Mouse (Mus musculus) lung, embryonic 15.5 days (tissue): ENCODE results near the gene Pdzk1. TPM values are rescaled to one million over a fixed set of nuclear protein-coding genes. Genes with fewer than 3 reads are reported as not detected.

Source experiments
- ATAC-seq: fragments of 200-750 bp; cut with Nextera tagmentation; 2 replicates; pipeline ENCODE4 v1.8.0; 2017; ENCODE audit warnings: moderate number of reproducible peaks, borderline replicate concordance; ENCODE audit not compliant: low FRiP score, low TSS enrichment; ENCODE audit errors: extremely low read depth
- H3K27ac ChIP-seq: fragments of 300-500 bp; sonication (generic); 2 replicates; pipeline ENCODE4 v1.5.1; 2015; ENCODE audit warnings: moderate library complexity, mild to moderate bottlenecking, inconsistent platforms
- H3K27me3 ChIP-seq: fragments of 300-500 bp; sonication (generic); 2 replicates; pipeline ENCODE4 v1.6.1; 2015; ENCODE audit warnings: inconsistent platforms
- H3K36me3 ChIP-seq: fragments of 300-500 bp; sonication (generic); 2 replicates; pipeline ENCODE4 v1.6.1; 2015; ENCODE audit warnings: inconsistent platforms
- H3K4me1 ChIP-seq: fragments of 300-500 bp; sonication (generic); 2 replicates; pipeline ENCODE4 v1.6.1; 2015; ENCODE audit warnings: inconsistent platforms
- H3K4me2 ChIP-seq: fragments of 300-500 bp; sonication (generic); 2 replicates; pipeline ENCODE4 v1.6.1; 2015; ENCODE audit warnings: inconsistent platforms, mild to moderate bottlenecking, moderate library complexity
- H3K4me3 ChIP-seq: fragments of 300-500 bp; sonication (generic); 2 replicates; pipeline ENCODE4 v1.5.1; 2015; ENCODE audit warnings: mild to moderate bottlenecking, inconsistent platforms
- H3K9ac ChIP-seq: fragments of 300-500 bp; sonication (generic); 2 replicates; pipeline ENCODE4 v1.6.1; 2015; ENCODE audit warnings: inconsistent platforms
- H3K9me3 ChIP-seq: fragments of 300-500 bp; sonication (generic); 2 replicates; pipeline ENCODE4 v1.6.1; 2016; ENCODE audit warnings: inconsistent platforms
- WGBS: fragments of 180-500 bp; shearing (Covaris S2); methylation state at CpG from one replicate; pipeline ENCODE4 v1.1.7; 2015; 5-methylcytosine and 5-hydroxymethylcytosine counted together
- polyA plus RNA-seq: library from polyadenylated mRNA; unstranded; fragments of >200 nt; fragmentation: Nextera tagmentation; extraction: Ambion mirVana; gene quantifications from 2 replicates; pipeline ENCODE4 v1.2.1, GENCODE M21; 2015

Pdzk1 gene
- polyA plus RNA-seq, 1 experiment from 2014 or later, result 0.42 TPM

DNA sequence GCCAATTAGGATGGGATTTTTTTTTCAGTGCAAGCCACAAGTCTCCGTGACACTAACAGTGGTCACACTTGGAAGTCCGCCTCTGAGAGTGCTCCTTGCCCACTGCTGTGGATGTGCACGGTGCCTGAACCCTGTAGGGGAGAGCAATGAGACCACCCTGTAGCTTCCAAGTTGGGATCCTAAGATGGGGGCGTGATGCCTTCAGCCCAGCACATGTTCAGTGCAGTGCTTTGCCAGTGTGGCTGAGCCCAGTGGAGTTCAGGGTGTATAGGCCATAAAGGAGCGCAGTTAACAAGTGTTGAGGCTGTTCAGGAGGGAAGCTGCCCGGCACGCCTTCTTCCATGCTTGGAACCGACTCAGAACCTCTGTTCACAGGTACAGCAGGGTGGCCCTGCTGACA is 39.5 kb downstream of the Pdzk1 start:
- Histone ChIP-seq H3K4me1 (no peaks in the 10 kb centered on the region), H3K4me3 (no peak overlapping the region), H3K4me2 (no peak overlapping the region), H3K9me3 (no peaks in the 10 kb centered on the region), H3K9ac (no peak overlapping the region), H3K36me3 (peaks cover 34% of the 10 kb centered on the region), H3K27me3 (no peaks in the 10 kb centered on the region), H3K27ac (no peak overlapping the region)
- 89% methylated on average over 8 of the region's 8 CpGs for WGBS
- ATAC-seq, result no peak

DNA sequence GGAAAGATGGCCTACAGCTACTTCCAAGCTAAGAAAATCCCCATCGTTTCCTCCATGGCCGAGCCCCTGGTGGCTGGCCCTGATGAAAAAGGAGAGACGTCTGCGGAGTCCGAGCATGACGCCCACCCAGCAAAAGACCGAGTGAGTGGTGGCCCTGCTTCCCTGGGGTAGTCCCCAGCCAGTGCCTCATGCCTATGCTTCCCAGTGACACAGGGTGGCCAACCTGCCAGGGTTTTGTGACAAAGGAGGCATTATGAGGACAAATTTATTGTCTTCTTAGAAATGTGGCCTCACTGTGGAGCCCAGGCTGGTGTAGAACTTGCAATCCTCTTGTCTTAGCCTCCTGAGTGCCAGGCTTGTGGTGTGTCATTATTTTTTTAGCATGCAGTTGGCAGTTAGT is 40.0 kb downstream of the Pdzk1 start:
- peaks cover 38% of the 10 kb centered on the region for H3K36me3 ChIP-seq
- no peak overlapping the region for H3K4me2 ChIP-seq
- H3K4me1 ChIP-seq, result no peaks in the 10 kb centered on the region
- H3K9ac ChIP-seq, result no peak overlapping the region
- H3K4me3 ChIP-seq, result no peak overlapping the region
- H3K9me3 ChIP-seq, result no peaks in the 10 kb centered on the region
- no peak overlapping the region for H3K27ac ChIP-seq
- 97% methylated on average over 7 of the region's 7 CpGs for WGBS
- no peaks in the 10 kb centered on the region for H3K27me3 ChIP-seq
- ATAC-seq, result no peak

DNA sequence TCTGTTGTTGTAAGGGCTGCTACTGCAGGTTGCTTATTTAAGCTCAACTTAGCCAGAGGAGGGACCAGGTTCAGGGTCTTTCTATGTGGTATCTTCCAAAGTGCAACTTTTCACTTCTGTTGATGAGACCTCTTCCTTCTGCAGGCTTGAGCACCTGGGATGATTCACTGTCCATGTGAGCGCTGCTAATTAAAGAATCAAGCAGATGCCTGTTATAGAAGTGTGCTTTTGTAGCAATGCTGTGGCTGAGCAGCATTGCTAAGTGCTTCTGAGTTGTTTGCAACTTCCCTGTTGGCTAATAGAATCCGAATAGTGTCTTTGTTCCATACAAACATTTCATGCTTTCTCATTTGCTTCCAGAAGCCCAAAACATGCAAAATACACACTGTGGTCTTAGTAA is 41.2 kb downstream of the Pdzk1 start:
- ATAC-seq, result no peak
- H3K36me3 ChIP-seq, result peaks cover 38% of the 10 kb centered on the region
- no peak overlapping the region for H3K27ac ChIP-seq
- no peaks in the 10 kb centered on the region for H3K4me1 ChIP-seq
- H3K4me3 ChIP-seq, result no peak overlapping the region
- H3K27me3 ChIP-seq, result no peaks in the 10 kb centered on the region
- no peak overlapping the region for H3K4me2 ChIP-seq
- 87% methylated on average over 2 of the region's 2 CpGs for WGBS
- no peak overlapping the region for H3K9ac ChIP-seq
- no peaks in the 10 kb centered on the region for H3K9me3 ChIP-seq

DNA sequence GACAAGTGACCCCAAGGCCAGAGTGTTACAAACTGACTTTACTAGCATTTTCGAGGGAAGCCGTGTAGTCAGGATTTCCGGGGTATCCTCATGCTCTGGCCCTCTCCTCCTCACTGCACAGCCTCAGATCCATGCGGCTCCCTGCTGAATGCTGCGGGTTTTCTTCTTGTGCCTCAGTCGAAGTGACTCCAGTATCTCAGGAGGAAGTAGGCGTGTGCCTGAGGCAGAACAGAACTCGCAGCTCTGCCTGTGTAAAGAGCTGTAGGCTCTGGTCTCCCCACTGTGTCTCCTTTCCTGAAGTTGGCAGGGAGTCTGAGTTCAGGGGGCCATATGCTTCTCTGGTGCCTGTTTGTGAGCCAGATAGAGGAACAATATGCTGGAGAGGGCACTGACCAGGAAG is 42.0 kb downstream of the Pdzk1 start:
- no peak overlapping the region for H3K4me2 ChIP-seq
- peaks cover 38% of the 10 kb centered on the region for H3K36me3 ChIP-seq
- no peak overlapping the region for H3K27ac ChIP-seq
- no peaks in the 10 kb centered on the region for H3K4me1 ChIP-seq
- no peak for ATAC-seq
- no peak overlapping the region for H3K4me3 ChIP-seq
- no peaks in the 10 kb centered on the region for H3K9me3 ChIP-seq
- WGBS, result 83% methylated on average over 8 of the region's 8 CpGs
- no peak overlapping the region for H3K9ac ChIP-seq
- no peaks in the 10 kb centered on the region for H3K27me3 ChIP-seq

DNA sequence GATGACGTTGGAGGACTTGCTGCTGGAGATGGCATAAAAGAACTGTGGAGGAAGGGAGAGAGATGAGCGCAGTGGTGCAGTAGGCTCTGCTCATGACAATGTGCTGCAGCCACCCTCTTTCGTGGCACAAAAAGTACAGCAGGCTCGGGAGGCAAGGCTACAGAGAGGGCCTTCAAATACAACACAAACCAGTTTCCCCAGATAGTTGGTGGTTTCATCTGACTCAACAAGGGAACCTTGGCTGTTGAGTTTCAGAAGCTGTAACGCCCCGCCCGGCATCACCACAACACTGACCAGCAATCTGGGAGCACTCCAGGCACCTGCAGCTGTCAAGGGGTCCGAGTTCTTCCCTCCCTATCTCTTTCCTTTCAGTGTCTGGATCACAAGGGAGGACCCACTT is 43.4 kb downstream of the Pdzk1 start:
- Histone ChIP-seq H3K27me3 (no peaks in the 10 kb centered on the region), H3K4me1 (no peaks in the 10 kb centered on the region), H3K9ac (no peak overlapping the region), H3K27ac (no peak overlapping the region), H3K36me3 (peaks cover 38% of the 10 kb centered on the region), H3K4me2 (no peak overlapping the region), H3K4me3 (no peak overlapping the region), H3K9me3 (no peaks in the 10 kb centered on the region)
- no peak for ATAC-seq
- WGBS, result 91% methylated on average over 8 of the region's 8 CpGs

DNA sequence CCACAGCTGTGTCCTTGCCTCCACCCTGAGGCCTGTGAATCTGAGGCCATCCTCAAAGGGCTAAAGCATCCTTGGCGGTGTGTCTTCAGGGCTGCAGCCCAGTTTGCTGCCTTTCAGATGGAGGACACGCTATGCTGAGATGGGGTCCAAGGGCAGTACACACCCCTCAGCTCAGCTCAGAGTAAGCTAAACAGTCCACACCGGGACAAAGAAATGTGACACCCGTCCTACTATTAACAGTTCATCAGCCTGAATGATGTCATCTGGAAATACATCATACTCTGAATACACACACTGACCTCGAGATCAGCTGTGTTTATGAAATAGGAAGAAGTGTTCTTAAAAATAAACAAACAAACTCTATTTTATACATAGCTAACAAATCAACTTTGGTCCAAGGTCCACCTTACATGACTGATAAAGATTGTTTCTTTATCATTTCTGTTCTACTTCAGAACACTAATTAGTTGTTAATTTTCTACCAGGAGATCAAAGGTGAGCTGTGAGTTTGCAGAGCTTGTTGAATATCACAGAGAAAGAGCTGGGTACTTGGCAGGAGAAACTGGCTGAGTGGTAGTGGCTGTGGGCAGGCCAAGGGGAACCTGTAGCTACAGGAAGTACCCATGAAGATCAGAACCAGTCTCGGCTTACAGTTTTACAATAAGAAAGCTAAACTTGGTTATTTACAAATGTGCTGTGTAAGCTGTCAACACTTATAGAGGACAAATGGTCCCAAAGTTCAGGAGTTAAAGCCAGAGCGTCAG is 45.9 kb downstream of the Pdzk1 start:
- Histone ChIP-seq H3K9ac (no peak overlapping the region), H3K27me3 (no peaks in the 10 kb centered on the region), H3K4me1 (no peaks in the 10 kb centered on the region), H3K4me3 (no peak overlapping the region), H3K36me3 (peaks cover 46% of the 10 kb centered on the region), H3K27ac (no peak overlapping the region), H3K4me2 (no peak overlapping the region), H3K9me3 (no peaks in the 10 kb centered on the region)
- ATAC-seq, result no peak
- WGBS, result 46% methylated on average over 7 of the region's 7 CpGs

DNA sequence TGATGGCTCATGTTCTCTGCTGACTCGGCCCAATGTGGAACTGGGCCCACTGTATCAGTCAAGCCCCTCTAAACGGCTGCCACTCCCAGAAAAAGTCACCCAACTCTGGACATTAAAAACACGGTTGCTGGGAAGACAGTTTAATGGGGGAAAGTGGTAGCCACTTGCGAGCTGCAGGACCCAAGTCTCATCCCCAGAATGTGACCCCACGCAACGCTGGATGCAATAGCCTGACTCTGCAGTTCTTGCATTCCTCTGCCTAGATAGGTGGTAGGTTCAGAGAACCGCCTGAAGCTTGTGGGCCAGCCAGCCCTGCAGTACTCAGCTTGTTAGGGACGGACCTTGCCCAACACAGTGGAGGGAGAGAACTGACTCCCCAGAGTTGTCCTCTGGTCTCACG is 50.5 kb downstream of the Pdzk1 start:
- ATAC-seq, result no peak
- no peaks in the 10 kb centered on the region for H3K9me3 ChIP-seq
- no peaks in the 10 kb centered on the region for H3K4me1 ChIP-seq
- no peak overlapping the region for H3K4me3 ChIP-seq
- H3K36me3 ChIP-seq, result peaks cover 22% of the 10 kb centered on the region
- H3K27ac ChIP-seq, result no peak overlapping the region
- no peak overlapping the region for H3K9ac ChIP-seq
- no peak overlapping the region for H3K4me2 ChIP-seq
- WGBS, result 83% methylated on average over 9 of the region's 9 CpGs
- no peaks in the 10 kb centered on the region for H3K27me3 ChIP-seq

DNA sequence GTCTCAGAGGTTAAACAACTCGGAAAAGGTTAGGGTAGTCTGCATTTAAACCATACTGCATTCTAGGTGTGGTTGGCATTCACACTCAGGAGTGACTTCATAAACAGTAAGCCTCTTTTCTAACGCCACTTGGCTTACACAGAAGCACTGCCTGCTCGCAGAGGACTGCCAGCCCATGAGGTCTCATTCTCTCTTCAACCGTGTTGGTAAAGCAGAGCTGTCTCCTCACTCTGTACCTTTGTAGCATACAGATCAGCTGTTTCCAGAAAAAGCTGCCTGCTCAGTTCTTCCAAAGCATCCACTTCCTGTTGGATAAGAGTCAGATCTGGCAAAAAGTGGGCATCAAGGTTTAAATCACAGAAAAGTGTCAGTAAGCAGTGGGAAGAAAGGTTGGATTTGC is 51.3 kb downstream of the Pdzk1 start:
- Histone ChIP-seq H3K4me3 (no peak overlapping the region), H3K4me1 (no peaks in the 10 kb centered on the region), H3K27me3 (no peaks in the 10 kb centered on the region), H3K9ac (no peak overlapping the region), H3K9me3 (no peaks in the 10 kb centered on the region), H3K27ac (no peak overlapping the region), H3K36me3 (peaks cover 22% of the 10 kb centered on the region; the same call in 1 of the 2 replicates), H3K4me2 (no peak overlapping the region)
- 78% methylated on average over 4 of the region's 4 CpGs for WGBS
- ATAC-seq, result no peak

DNA sequence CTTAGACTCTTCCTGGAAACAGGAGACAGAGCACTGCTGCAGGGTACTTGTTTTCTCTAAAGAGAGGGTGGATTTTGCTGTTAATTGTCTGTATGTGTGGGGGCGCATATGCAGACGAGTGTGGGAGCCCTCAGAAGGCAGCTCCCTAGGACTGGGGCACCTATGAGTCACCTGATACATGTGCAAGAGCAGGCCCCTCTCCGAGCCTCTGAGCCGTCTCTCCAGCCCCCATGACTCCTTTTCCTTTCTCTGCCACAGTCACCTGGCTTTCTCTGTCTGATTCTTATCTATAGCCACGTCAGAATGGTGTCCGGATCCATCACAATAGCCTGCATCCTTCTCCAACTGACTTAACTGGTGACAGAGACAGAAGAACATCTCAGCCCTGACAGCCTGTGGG is 52.5 kb downstream of the Pdzk1 start:
- Histone ChIP-seq H3K27me3 (no peaks in the 10 kb centered on the region), H3K4me2 (no peak overlapping the region), H3K9me3 (no peaks in the 10 kb centered on the region), H3K27ac (no peak overlapping the region), H3K9ac (no peak overlapping the region), H3K36me3 (peaks cover 22% of the 10 kb centered on the region; the same call in 1 of the 2 replicates), H3K4me3 (no peak overlapping the region), H3K4me1 (no peaks in the 10 kb centered on the region)
- WGBS, result 69% methylated on average over 6 of the region's 6 CpGs
- no peak for ATAC-seq

DNA sequence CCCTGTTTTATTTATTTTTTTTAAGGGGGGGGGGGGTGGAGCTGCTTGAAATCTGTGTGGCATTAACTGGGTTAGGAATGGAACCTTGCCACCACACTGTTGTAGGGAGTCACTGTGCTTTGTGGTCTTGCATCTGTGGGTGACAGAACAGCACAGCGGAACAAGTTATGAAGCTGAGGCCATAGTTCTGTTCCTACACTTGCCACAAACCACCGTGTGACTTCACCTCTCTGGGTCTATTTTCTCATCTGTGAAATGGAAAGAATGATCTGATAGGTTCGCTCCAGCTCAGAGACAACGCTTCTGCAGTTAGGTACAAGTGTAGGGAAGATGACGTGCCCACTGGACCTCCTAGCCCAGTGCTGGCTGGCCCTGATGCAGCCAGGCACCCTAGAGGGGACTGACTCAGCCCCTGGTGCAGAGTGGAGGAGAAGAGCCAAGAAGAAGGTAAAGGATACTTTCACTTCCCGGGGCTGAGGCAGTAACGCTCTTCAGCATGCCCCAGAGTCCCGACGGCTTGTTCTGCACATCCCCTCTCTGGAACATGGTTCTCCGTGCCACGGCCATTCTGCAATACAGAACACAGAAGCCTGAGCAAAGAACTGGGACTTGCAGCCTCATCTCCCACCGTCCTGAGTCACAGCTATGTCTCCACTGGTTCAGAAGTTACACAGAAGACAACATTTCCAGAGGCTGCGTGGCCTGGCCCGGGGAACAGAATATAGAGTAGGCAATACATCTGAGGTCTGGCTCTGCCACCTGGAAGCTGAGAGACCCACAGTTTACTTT is 53.2 kb downstream of the Pdzk1 start:
- Histone ChIP-seq H3K9ac (no peak overlapping the region), H3K4me1 (no peaks in the 10 kb centered on the region), H3K36me3 (peaks cover 28% of the 10 kb centered on the region; the same call in 1 of the 2 replicates), H3K27ac (no peak overlapping the region), H3K4me3 (no peak overlapping the region), H3K27me3 (no peaks in the 10 kb centered on the region), H3K4me2 (no peak overlapping the region), H3K9me3 (no peaks in the 10 kb centered on the region)
- ATAC-seq, result no peak
- WGBS, result 90% methylated on average over 14 of the region's 14 CpGs

DNA sequence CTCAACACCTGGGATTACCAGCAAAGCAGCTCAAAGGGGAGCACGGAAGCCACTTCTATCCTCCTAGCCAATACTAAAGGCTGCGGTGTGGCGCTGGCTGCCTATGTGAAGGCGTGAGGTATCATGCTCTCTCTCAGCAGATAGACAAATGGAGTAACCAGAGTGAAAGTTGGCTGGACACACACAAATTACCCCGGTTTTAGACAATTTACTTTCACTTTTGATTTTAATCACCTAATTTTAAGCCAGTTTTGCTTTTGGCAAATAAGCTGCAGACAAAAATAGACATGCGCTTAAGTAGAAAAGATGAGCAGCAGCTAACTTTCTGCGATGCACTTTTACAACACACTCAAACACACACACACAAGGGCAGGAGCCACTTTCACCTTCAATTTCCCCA is 54.6 kb downstream of the Pdzk1 start:
- no peak overlapping the region for H3K27ac ChIP-seq
- no peak overlapping the region for H3K4me3 ChIP-seq
- 92% methylated on average over 7 of the region's 7 CpGs for WGBS
- ATAC-seq, result no peak
- H3K36me3 ChIP-seq, result peaks cover 33% of the 10 kb centered on the region
- H3K27me3 ChIP-seq, result no peaks in the 10 kb centered on the region
- H3K4me1 ChIP-seq, result no peaks in the 10 kb centered on the region
- H3K9ac ChIP-seq, result no peak overlapping the region
- no peak overlapping the region for H3K4me2 ChIP-seq
- no peaks in the 10 kb centered on the region for H3K9me3 ChIP-seq

DNA sequence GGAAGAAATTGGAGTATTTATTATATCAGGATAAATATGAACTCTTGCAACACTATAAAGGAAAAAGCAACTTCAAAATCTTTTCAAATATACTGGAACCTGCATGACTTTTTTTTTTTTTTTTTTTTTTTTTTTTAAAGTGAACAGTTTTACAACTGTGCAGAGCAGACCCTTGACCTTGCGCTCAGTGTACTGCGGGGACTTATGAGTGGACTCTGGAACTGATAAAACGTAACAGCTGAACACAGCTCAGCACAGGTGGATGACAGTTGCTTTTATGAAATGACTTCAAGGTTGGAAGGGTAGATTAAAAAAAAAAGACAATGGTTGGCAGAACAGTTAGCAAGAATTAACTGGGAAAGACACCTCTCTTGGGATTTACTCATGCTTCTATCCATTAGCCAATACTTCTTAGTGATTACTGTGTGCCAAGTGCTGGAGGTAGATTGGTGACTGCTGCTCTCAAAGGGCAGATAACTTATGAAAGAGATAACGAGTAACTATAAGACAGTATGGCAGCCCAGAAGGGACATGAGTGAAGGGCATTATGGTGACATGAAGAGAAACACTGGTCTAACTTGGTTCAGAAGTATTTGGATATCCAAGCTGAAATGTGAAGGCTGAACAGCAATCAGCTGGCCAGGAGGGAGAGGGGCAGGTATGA is 73.4 kb downstream of the Pdzk1 start:
- Histone ChIP-seq H3K9ac (no peak overlapping the region), H3K9me3 (no peaks in the 10 kb centered on the region), H3K27ac (no peak overlapping the region), H3K4me2 (no peak overlapping the region), H3K4me1 (peaks cover 5% of the 10 kb centered on the region), H3K36me3 (peaks cover 3% of the 10 kb centered on the region; the same call in 1 of the 2 replicates), H3K27me3 (peaks cover 8% of the 10 kb centered on the region; the same call in 1 of the 2 replicates), H3K4me3 (no peak overlapping the region)
- no peak for ATAC-seq
- WGBS, result 88% methylated on average over 4 of the region's 4 CpGs
